Mouse (Mus musculus) myocyte (in vitro differentiated cells): Measurements from ENCODE around the gene Urm1. TPM values are rescaled to one million over a fixed set of nuclear protein-coding genes. Genes with fewer than 3 reads are reported as not detected.

Experiments
- H3K27me3 ChIP-seq: one replicate; pipeline ENCODE4 v1.6.1; 2011; ENCODE audit not compliant: control insufficient read depth, insufficient read depth, insufficient read length
- H3K36me3 ChIP-seq: one replicate; pipeline ENCODE4 v1.6.1; 2011; ENCODE audit not compliant: control insufficient read depth, insufficient read depth
- H3K4me2 ChIP-seq: one replicate; pipeline ENCODE4 v1.6.1; 2011; ENCODE audit warnings: low read depth, control low read depth
- H3K4me3 ChIP-seq: one replicate; pipeline ENCODE4 v1.5.1; 2011; ENCODE audit warnings: mild to moderate bottlenecking, control low read depth, moderate library complexity
- H3K79me2 ChIP-seq: one replicate; pipeline ENCODE4 v1.6.1; 2011; ENCODE audit not compliant: control insufficient read depth, insufficient read depth
- H3ac ChIP-seq: one replicate; pipeline ENCODE4 v1.6.1; 2011; ENCODE audit not compliant: control insufficient read depth, insufficient read length
- CEBPB ChIP-seq: IDR thresholded peaks from 2 replicates; pipeline ENCODE4 v1.6.1; 2011; ENCODE audit warnings: mild to moderate bottlenecking, moderate library complexity; ENCODE audit not compliant: poor library complexity, insufficient read depth, severe bottlenecking
- E2F4 ChIP-seq: IDR thresholded peaks from one replicate; pipeline ENCODE4 v1.6.1; 2011; ENCODE audit warnings: mild to moderate bottlenecking, control low read depth, moderate library complexity; ENCODE audit not compliant: insufficient read depth
- MAX ChIP-seq: IDR thresholded peaks from one replicate; pipeline ENCODE4 v1.6.1; 2011; ENCODE audit warnings: low read depth, mild to moderate bottlenecking, control low read depth
- MYOD1 ChIP-seq, 3 experiments: IDR thresholded peaks; one replicate each; pipeline ENCODE4 v1.6.1; 2011; ENCODE audit warnings: control low read depth in 2 of 3, low read depth in 2 of 3, mild to moderate bottlenecking in 2 of 3, moderate library complexity in 1 of 3; ENCODE audit not compliant: insufficient read length in 2 of 3, control insufficient read depth in 1 of 3
- MYOG ChIP-seq, 3 experiments: IDR thresholded peaks; one replicate each; pipeline ENCODE4 v1.6.1; 2011; ENCODE audit warnings: control low read depth in 2 of 3, low read depth in 2 of 3, mild to moderate bottlenecking in 2 of 3; ENCODE audit not compliant: insufficient read length in 2 of 3, control insufficient read depth in 1 of 3, insufficient read depth in 1 of 3
- POLR2A ChIP-seq: IDR thresholded peaks from one replicate; pipeline ENCODE4 v1.6.1; 2011; ENCODE audit warnings: low read depth, mild to moderate bottlenecking, control low read depth, moderate library complexity; ENCODE audit not compliant: insufficient read length
- POLR2AphosphoS2 ChIP-seq: IDR thresholded peaks from one replicate; pipeline ENCODE4 v1.6.1; 2011; ENCODE audit warnings: low read depth, control low read depth; ENCODE audit not compliant: insufficient read length
- REST ChIP-seq: IDR thresholded peaks from one replicate; pipeline ENCODE4 v1.6.1; 2011; ENCODE audit warnings: mild to moderate bottlenecking, control low read depth, moderate library complexity; ENCODE audit not compliant: insufficient read depth, insufficient read length
- SRF ChIP-seq: IDR thresholded peaks from one replicate; pipeline ENCODE4 v1.6.1; 2011; ENCODE audit warnings: low read depth; ENCODE audit not compliant: control insufficient read depth, insufficient read length
- TCF12 ChIP-seq: IDR thresholded peaks from one replicate; pipeline ENCODE4 v1.6.1; 2011; ENCODE audit warnings: mild to moderate bottlenecking, control low read depth; ENCODE audit not compliant: poor library complexity, insufficient read depth, severe bottlenecking
- TCF3 ChIP-seq: IDR thresholded peaks from one replicate; pipeline ENCODE4 v1.6.1; 2011; ENCODE audit warnings: low read depth, control low read depth; ENCODE audit not compliant: insufficient read length
- USF1 ChIP-seq: IDR thresholded peaks from one replicate; pipeline ENCODE4 v1.6.1; 2011; ENCODE audit warnings: low read depth, mild to moderate bottlenecking, control low read depth, moderate library complexity
- polyA plus RNA-seq: library from polyadenylated mRNA; unstranded; fragments of >200 nt; fragmentation: generic; extraction: Trizol; gene quantifications from one replicate; pipeline ENCODE4 v1.2.1, GENCODE M21; 2012; ENCODE audit warnings: missing spikeins

The Urm1 gene
- polyA plus RNA-seq, 1 experiment: 43.8 TPM

DNA sequence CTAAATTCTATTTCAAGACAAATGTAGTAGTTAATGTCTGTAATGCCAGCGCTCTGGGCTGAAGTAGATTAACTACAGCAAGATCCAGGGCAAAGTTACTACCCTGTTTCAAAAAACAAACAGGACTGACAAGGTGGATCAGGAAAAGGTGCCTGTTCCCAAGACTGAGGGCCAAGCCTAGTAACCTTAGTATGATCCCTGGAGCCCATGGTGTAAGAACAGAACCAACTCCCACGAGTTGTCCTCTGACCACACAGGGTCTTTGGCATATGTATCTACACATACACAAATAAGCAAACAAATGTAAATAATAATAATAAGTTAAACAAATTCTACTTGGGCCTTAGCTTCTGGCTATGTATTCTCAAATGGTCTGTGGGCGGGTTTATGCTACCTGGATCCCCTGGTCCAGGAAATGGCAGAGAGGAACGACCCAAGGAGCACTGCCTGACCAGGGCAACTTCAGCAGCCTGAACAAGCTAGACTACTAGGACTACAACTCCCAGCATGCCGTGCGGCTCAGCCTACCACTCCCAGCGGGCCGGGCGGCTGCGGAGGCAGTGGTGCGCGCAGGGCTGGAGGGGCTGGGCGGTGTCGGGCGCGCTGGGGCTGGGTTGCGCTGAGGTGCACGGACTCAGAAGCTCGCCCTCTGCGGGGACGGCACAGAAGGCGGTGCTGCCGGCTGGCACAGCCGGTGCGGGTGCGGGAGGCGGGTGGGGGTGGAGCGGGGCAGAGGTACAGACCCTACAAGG is 17.6 kb upstream of the Urm1 start, which contains the start of gene Slc27a4:
TSS of gene Slc27a4 (plus strand) at position 560 of the 752 bp plus-strand sequence.
- H3K79me2 ChIP-seq: no peaks in the 10 kb centered on the region
- H3K4me2 ChIP-seq: peak within 1 kb of the TSS; percentile 84
- H3K4me3 ChIP-seq: peak within 1 kb of the TSS; percentile 37
- no peaks in the 10 kb centered on the region for H3K27me3 ChIP-seq
- peak within 1 kb of the TSS; percentile 38 for H3ac ChIP-seq
- peaks cover 10% of the 10 kb centered on the region for H3K36me3 ChIP-seq
- TF ChIP-seq MYOD1 (IDR thresholded peaks at IDR 0.05; ENCODE audit: control insufficient read depth in 1 of 3, insufficient read length in 2 of 3, low read depth in 2 of 3): peak in 1 of 3 experiments; percentile 41
- no peak for TF ChIP-seq USF1
- no peak for TF ChIP-seq TCF3
- TF ChIP-seq SRF: peak; percentile 43
- TF ChIP-seq MYOG (IDR thresholded peaks at IDR 0.05; ENCODE audit: control insufficient read depth in 1 of 3, insufficient read depth in 1 of 3, insufficient read length in 2 of 3, low read depth in 2 of 3): peak in 1 of 3 experiments; percentile 34
- no peak for TF ChIP-seq MAX
- TF ChIP-seq CEBPB: no peak
- peak; percentile 97 for TF ChIP-seq POLR2A
- TF ChIP-seq POLR2AphosphoS2: peak; percentile 86
- no peak for TF ChIP-seq E2F4
- no peak for TF ChIP-seq TCF12
- TF ChIP-seq REST: no peak

DNA sequence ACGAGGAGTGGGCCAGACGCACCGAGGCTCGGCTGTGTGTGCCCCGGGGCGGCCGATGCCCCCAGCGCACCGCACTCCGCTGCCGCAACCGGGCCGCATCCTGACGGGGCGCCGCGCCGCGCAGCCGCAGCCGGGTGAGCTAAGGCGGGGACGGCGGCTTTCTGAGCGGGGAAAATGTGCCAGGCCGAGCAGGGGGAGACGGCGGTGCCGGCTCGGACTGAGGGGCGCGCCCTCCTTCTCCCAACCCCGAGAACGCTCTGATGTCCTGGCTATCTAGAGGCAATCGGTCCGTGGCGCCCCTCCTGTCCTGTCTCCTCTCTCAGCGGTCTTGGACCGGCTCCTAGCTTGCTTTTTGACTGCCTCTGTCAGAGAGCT is 17.1 kb upstream of the Urm1 start:
- peak overlapping the region; percentile 38 for H3ac ChIP-seq
- peaks cover 11% of the 10 kb centered on the region for H3K36me3 ChIP-seq
- TF ChIP-seq TCF3: no peak
- no peak for TF ChIP-seq E2F4
- no peak for TF ChIP-seq CEBPB
- no peak for TF ChIP-seq SRF
- no peak for TF ChIP-seq REST
- TF ChIP-seq USF1: no peak
- no peak for TF ChIP-seq TCF12
- TF ChIP-seq MYOG (IDR thresholded peaks at IDR 0.05; ENCODE audit: control insufficient read depth in 1 of 3, insufficient read depth in 1 of 3, insufficient read length in 2 of 3, low read depth in 2 of 3): no peak
- no peak for TF ChIP-seq POLR2AphosphoS2
- TF ChIP-seq MYOD1 (IDR thresholded peaks at IDR 0.05; ENCODE audit: control insufficient read depth in 1 of 3, insufficient read length in 2 of 3, low read depth in 2 of 3): no peak
- no peak for TF ChIP-seq MAX
- no peak for TF ChIP-seq POLR2A
- no peaks in the 10 kb centered on the region for H3K27me3 ChIP-seq
- H3K79me2 ChIP-seq: no peaks in the 10 kb centered on the region
- H3K4me2 ChIP-seq: peak overlapping the region; percentile 84
- H3K4me3 ChIP-seq: peak overlapping the region; percentile 37

DNA sequence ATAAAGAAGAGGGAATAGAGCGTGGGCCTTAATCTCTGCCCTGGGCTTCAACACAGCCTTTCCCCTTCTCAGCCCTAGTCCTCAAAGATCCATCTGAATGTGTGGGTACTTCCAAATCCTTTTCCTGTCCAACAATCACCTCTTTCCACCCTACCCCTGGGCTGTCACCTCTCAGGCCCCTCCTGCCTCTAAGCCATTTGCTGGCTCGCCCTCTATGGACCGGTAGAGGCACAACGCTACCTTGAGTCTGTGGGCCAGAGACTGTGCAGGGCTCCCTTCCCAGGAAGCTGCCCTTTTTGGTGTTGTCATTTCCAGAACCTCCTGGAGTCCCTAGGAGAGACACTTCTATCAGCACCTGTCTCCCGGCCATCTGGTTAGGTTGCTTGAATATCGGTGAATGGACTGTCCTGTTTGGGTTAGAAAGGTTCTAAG is 16.5 kb upstream of the Urm1 start:
- peaks cover 11% of the 10 kb centered on the region for H3K36me3 ChIP-seq
- peak overlapping the region; percentile 37 for H3K4me3 ChIP-seq
- peak overlapping the region; percentile 38 for H3ac ChIP-seq
- TF ChIP-seq POLR2A (no peak), MAX (no peak), E2F4 (no peak)
- peak overlapping the region; percentile 84 for H3K4me2 ChIP-seq
- H3K27me3 ChIP-seq: no peaks in the 10 kb centered on the region
- no peaks in the 10 kb centered on the region for H3K79me2 ChIP-seq

DNA sequence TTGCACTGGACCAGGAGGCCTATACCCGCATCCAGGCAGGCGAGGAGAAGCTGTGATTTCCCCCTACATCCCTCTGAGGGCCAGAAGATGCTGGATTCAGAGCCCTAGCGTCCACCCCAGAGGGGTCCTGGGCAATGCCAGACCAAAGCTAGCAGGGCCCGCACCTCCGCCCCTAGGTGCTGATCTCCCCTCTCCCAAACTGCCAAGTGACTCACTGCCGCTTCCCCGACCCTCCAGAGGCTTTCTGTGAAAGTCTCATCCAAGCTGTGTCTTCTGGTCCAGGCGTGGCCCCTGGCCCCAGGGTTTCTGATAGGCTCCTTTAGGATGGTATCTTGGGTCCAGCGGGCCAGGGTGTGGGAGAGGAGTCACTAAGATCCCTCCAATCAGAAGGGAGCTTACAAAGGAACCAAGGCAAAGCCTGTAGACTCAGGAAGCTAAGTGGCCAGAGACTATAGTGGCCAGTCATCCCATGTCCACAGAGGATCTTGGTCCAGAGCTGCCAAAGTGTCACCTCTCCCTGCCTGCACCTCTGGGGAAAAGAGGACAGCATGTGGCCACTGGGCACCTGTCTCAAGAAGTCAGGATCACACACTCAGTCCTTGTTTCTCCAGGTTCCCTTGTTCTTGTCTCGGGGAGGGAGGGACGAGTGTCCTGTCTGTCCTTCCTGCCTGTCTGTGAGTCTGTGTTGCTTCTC is 4.0 kb upstream of the Urm1 start:
- no peaks in the 10 kb centered on the region for H3K79me2 ChIP-seq
- no peaks in the 10 kb centered on the region for H3K27me3 ChIP-seq
- peaks cover 10% of the 10 kb centered on the region for H3K36me3 ChIP-seq
- no peak overlapping the region for H3K4me2 ChIP-seq
- TF ChIP-seq TCF12: no peak
- TF ChIP-seq E2F4: no peak
- TF ChIP-seq MYOG (IDR thresholded peaks at IDR 0.05; ENCODE audit: control insufficient read depth in 1 of 3, insufficient read depth in 1 of 3, insufficient read length in 2 of 3, low read depth in 2 of 3): no peak
- TF ChIP-seq SRF: no peak
- no peak for TF ChIP-seq TCF3
- no peak for TF ChIP-seq MAX
- no peak for TF ChIP-seq MYOD1 (IDR thresholded peaks at IDR 0.05; ENCODE audit: control insufficient read depth in 1 of 3, insufficient read length in 2 of 3, low read depth in 2 of 3)
- no peak for TF ChIP-seq CEBPB
- no peak for TF ChIP-seq REST
- no peak for TF ChIP-seq USF1
- no peak for TF ChIP-seq POLR2A
- TF ChIP-seq POLR2AphosphoS2: no peak
- H3ac ChIP-seq: no peak overlapping the region
- H3K4me3 ChIP-seq: no peak overlapping the region

DNA sequence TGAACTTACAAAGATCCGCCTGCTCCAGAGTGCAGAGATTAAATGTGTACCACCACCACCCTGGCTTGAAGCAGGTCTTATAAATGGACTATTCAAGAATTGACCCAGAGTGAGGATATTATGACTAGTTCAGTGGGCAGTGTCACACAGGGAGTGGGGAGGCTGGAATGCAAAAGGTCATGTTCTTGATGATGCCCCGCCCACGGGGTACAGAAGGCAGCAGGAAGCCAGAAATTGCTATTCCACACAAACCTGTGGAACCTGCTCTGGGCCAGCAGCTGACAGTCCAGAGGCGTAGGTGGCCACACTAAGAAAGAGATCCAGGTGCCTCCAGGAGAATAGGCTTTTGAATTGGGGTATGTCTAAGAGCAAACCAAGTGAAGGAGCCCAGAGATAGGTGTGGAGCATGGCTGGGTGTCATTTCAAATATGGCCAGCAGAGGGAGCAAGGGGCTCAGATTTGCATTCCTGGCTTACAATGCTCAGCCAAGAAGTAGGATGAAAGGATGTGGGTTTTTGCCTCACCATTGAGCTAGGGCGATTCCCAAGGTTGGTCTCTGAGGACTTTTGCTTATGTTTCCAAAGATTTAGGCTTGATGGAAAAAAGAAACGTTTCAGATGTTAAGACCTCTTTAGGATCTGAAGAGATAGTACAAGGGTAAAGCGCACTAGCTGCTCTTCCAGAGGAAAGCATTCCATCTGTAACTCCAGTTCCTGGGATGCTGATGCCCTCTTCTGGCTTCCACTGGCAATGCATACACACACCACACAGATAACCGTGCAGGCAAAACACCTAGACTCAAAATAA is 2.2 kb upstream of the Urm1 start:
- H3K4me2 ChIP-seq: no peak overlapping the region
- peaks cover 10% of the 10 kb centered on the region for H3K36me3 ChIP-seq
- no peaks in the 10 kb centered on the region for H3K79me2 ChIP-seq
- no peak overlapping the region for H3ac ChIP-seq
- no peak overlapping the region for H3K4me3 ChIP-seq
- H3K27me3 ChIP-seq: no peaks in the 10 kb centered on the region
- TF ChIP-seq SRF (no peak), REST (no peak), POLR2AphosphoS2 (no peak), POLR2A (no peak), MYOG (IDR thresholded peaks at IDR 0.05; ENCODE audit: control insufficient read depth in 1 of 3, insufficient read depth in 1 of 3, insufficient read length in 2 of 3, low read depth in 2 of 3) (no peak), TCF3 (no peak)
